Mouse (Mus musculus) heart, embryonic 15.5 days (tissue): Measurements from ENCODE around the gene Samsn1. TPM values are rescaled to one million over a fixed set of nuclear protein-coding genes. Genes with fewer than 3 reads are reported as not detected.

Experiments
- ATAC-seq: fragments of 200-750 bp; cut with Nextera tagmentation; replicated peaks from 2 replicates; pipeline ENCODE4 v1.8.0; 2017; ENCODE audit warnings: low read depth, moderate TSS enrichment; ENCODE audit not compliant: insufficient number of reproducible peaks, insufficient read depth, low FRiP score
- H3K27ac ChIP-seq: fragments of 300-500 bp; sonication (generic); 2 replicates; pipeline ENCODE4 v1.5.1; 2015; ENCODE audit warnings: mild to moderate bottlenecking, inconsistent platforms
- H3K27me3 ChIP-seq: fragments of 300-500 bp; sonication (generic); 2 replicates; pipeline ENCODE4 v1.6.1; 2015; ENCODE audit warnings: inconsistent platforms
- H3K36me3 ChIP-seq: fragments of 300-500 bp; sonication (generic); 2 replicates; pipeline ENCODE4 v1.6.1; 2015; ENCODE audit warnings: mild to moderate bottlenecking, inconsistent platforms
- H3K4me1 ChIP-seq: fragments of 300-500 bp; sonication (generic); replicated peaks from 2 replicates; pipeline ENCODE4 v1.6.1; 2015; ENCODE audit warnings: inconsistent platforms
- H3K4me2 ChIP-seq: fragments of 300-500 bp; sonication (generic); 2 replicates; pipeline ENCODE4 v1.6.1; 2015; ENCODE audit warnings: inconsistent platforms, mild to moderate bottlenecking, moderate library complexity
- H3K4me3 ChIP-seq: fragments of 300-500 bp; sonication (generic); 2 replicates; pipeline ENCODE4 v1.5.1; 2015; ENCODE audit warnings: mild to moderate bottlenecking, inconsistent platforms
- H3K9ac ChIP-seq: fragments of 300-500 bp; sonication (generic); 2 replicates; pipeline ENCODE4 v1.6.1; 2015; ENCODE audit warnings: mild to moderate bottlenecking, inconsistent platforms
- H3K9me3 ChIP-seq: fragments of 300-500 bp; sonication (generic); replicated peaks from 2 replicates; pipeline ENCODE4 v1.6.1; 2016; ENCODE audit warnings: inconsistent platforms
- WGBS: fragments of 180-500 bp; shearing (Covaris S2); methylation state at CpG from one replicate; pipeline ENCODE4 v1.1.7; 2015; ENCODE audit warnings: mixed read lengths; 5-methylcytosine and 5-hydroxymethylcytosine counted together
- polyA plus RNA-seq: library from polyadenylated mRNA; unstranded; fragments of >200 nt; fragmentation: Nextera tagmentation; extraction: Ambion mirVana; gene quantifications from 2 replicates; pipeline ENCODE4 v1.2.1, GENCODE M21; 2015

Samsn1 gene
- polyA plus RNA-seq, result 1.6 and 3.1 TPM in 2 replicates

DNA sequence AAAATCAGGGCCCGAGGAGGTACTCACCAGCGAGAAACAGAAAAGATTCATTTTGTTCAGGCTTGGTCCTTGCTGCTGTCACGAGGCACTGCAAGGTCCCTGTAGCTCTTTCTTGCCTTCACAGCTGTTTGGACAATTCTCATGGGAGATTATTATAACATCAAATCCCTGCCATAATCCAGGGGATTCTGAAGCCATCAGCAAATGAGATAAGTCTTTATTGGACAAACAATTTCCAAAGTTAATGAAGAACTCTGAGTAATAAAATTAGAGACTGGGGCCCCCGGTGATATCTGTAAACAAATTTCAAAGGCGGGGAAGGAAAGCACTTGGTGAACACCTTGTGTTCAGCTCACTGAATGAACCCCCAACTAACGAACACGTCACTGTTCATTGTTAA lies at the start of gene Samsn1:
Samsn1 (minus strand) TSS at position 101 of the 400 bp plus-strand sequence.
- Histone ChIP-seq H3K9ac (no peak within 1 kb of the TSS), H3K4me3 (no peak within 1 kb of the TSS), H3K9me3 (no peaks in the 10 kb centered on the region), H3K4me1 (no peaks in the 10 kb centered on the region), H3K36me3 (no peaks in the 10 kb centered on the region), H3K27ac (no peak within 1 kb of the TSS), H3K27me3 (no peaks in the 10 kb centered on the region), H3K4me2 (no peak within 1 kb of the TSS)
- no peak for ATAC-seq
- WGBS, result 76% methylated on average over 7 of the region's 7 CpGs

DNA sequence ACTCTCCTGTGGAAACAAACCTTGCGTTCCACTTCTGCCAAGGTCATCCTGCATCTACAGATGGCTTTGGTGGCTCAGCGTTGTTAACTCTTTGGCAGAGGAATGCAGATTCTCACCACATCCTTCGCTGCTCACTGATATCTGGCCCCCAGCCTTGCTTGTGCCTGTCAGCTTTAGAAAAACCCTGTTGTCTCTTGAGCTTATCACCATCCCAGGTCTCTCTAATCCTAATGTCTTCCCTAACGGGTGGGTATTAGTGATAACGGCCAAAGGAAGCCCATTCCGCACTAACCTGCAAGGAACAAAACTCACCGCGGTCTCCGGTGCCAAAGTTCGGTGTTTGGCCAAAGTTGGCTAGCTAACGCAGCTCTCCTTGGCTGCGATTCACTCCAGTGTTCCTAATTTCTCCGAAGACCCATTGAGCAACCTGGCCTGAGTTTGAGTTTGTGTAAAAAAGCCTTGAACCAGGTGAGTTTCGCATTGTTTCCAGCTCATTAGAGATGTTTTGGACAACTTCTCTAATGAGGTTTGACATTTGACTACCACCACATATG lies 44.1 kb upstream of the Samsn1 start:
- no peak overlapping the region for H3K4me3 ChIP-seq
- no peak overlapping the region for H3K9ac ChIP-seq
- no peak overlapping the region for H3K27ac ChIP-seq
- no peaks in the 10 kb centered on the region for H3K9me3 ChIP-seq
- WGBS, result 79% methylated on average over 14 of the region's 14 CpGs
- no peak for ATAC-seq
- H3K36me3 ChIP-seq, result no peaks in the 10 kb centered on the region
- H3K27me3 ChIP-seq, result no peaks in the 10 kb centered on the region
- H3K4me1 ChIP-seq, result no peaks in the 10 kb centered on the region
- H3K4me2 ChIP-seq, result no peak overlapping the region

DNA sequence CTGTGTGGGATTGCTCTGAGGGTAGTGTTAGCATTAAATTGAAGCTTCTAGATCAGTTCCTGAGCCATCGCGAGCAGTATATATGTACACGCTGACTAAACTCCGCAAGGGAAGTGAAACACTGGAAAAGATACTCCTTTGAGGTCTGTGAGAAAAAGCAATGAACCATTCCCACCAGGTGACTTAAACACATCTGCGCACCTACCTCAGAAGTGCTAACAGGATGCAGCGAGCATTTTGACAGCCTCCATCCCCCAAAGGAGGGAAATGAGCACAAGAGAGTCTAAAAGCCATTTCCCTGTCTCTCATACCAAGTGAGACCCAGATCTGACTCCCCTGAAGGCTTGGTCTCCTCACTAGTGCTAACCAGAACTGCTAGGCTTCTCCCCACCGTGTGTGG lies 32.9 kb upstream of the Samsn1 start:
- no peak overlapping the region for H3K27ac ChIP-seq
- H3K9ac ChIP-seq, result no peak overlapping the region
- ATAC-seq, result no peak
- no peaks in the 10 kb centered on the region for H3K27me3 ChIP-seq
- no peaks in the 10 kb centered on the region for H3K4me1 ChIP-seq
- no peak overlapping the region for H3K4me2 ChIP-seq
- H3K36me3 ChIP-seq, result no peaks in the 10 kb centered on the region
- 90% methylated on average over 7 of the region's 7 CpGs for WGBS
- no peak overlapping the region for H3K4me3 ChIP-seq
- H3K9me3 ChIP-seq, result no peaks in the 10 kb centered on the region

DNA sequence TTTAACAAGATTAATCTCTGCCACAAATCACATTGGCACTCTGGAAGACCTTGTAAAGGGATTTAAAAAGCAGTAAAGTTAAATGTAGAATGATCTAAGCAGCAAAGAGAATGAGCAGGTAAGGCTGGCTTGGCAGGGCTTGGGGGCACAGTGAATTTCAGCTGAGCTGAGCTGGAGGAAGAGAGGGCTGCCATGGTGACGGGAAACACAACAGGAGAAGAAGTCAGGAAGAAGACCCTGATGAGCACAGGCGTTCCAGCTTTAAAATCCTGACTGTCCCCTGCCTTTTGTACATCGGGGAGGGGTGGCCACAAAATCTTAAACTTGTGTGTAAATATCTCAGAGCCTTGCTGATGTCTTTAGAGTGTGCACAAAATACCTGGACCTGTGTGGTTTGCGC lies 32.0 kb upstream of the Samsn1 start:
- 65% methylated on average over 4 of the region's 4 CpGs for WGBS
- H3K4me2 ChIP-seq, result no peak overlapping the region
- no peak overlapping the region for H3K4me3 ChIP-seq
- H3K4me1 ChIP-seq, result no peaks in the 10 kb centered on the region
- H3K27me3 ChIP-seq, result no peaks in the 10 kb centered on the region
- no peak for ATAC-seq
- no peaks in the 10 kb centered on the region for H3K9me3 ChIP-seq
- no peak overlapping the region for H3K27ac ChIP-seq
- no peak overlapping the region for H3K9ac ChIP-seq
- no peaks in the 10 kb centered on the region for H3K36me3 ChIP-seq

DNA sequence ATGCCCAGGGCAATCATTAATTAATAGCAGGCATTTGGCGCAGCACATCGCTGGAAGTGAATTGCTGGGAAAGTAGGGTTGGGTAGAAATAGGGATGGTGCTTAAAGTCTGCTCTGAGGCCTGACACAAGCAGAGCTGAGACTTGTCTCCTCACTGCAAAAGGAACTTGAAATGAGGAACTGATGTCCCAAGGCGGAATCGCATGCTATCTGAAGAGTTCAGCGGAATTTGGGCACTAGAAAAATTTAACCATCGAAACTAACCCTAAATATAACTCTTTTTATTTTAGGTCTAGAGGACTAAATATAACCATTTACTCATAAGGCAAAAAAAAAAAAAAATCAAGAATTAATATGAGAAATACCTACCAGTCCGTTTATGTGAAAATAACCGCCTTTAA lies 31.5 kb upstream of the Samsn1 start:
- no peaks in the 10 kb centered on the region for H3K36me3 ChIP-seq
- H3K4me2 ChIP-seq, result no peak overlapping the region
- H3K27ac ChIP-seq, result no peak overlapping the region
- H3K9me3 ChIP-seq, result no peaks in the 10 kb centered on the region
- ATAC-seq, result no peak
- no peaks in the 10 kb centered on the region for H3K27me3 ChIP-seq
- no peak overlapping the region for H3K9ac ChIP-seq
- H3K4me3 ChIP-seq, result no peak overlapping the region
- H3K4me1 ChIP-seq, result no peaks in the 10 kb centered on the region
- 83% methylated on average over 8 of the region's 8 CpGs for WGBS

DNA sequence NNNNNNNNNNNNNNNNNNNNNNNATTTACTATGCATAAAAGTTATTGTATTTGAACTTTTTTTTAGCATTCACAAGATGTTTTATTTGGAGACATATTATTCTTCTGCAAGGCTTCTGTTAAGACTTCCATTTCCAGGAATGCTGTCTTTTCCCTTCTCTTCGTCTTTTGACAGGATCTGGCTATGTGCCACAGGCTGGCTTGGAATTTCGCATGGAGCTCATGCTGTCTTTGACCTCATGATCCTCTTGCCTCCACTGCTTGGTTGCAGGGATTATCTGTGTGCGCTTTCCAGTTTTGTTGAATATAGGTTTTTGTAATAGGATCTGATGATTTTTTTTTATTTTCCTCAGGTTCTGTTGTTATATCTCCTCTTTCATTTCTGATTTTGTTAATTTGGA lies 25.0 kb upstream of the Samsn1 start:
- ATAC-seq, result no peak
- H3K27ac ChIP-seq, result no peak overlapping the region
- no peaks in the 10 kb centered on the region for H3K4me1 ChIP-seq
- H3K36me3 ChIP-seq, result no peaks in the 10 kb centered on the region
- no peak overlapping the region for H3K4me2 ChIP-seq
- no peaks in the 10 kb centered on the region for H3K9me3 ChIP-seq
- WGBS, result 54% methylated on average over 3 of the region's 3 CpGs
- no peaks in the 10 kb centered on the region for H3K27me3 ChIP-seq
- no peak overlapping the region for H3K4me3 ChIP-seq
- no peak overlapping the region for H3K9ac ChIP-seq

DNA sequence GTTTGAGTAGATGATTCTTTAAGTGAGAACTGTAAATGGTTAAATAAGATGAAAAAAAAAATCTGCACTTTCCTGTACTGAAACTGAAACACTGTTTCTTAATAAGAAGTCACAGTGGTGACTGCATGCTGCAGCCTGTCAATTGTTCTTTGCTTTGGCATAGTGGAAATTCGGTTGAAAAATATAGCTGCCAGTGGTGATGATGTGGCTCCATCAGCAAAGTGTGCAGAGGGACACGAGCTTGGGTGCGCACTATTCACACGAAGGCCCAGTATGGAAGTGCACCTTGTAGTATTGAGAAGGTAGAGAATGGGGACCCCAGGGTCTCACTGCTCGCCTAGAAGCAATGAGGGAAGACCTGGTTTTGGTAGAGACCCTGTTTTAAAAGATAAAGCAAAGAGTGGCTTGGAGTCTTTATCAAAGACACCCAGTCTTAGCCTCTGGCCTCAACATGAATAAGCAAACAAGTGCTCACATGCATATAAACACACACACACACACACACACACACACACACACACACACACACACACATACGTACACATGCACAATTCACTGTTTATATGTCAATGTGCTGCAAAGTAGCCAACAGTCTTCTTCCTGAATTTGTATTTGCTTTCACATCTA lies 18.4 kb upstream of the Samsn1 start:
- H3K9ac ChIP-seq, result no peak overlapping the region
- no peak for ATAC-seq

DNA sequence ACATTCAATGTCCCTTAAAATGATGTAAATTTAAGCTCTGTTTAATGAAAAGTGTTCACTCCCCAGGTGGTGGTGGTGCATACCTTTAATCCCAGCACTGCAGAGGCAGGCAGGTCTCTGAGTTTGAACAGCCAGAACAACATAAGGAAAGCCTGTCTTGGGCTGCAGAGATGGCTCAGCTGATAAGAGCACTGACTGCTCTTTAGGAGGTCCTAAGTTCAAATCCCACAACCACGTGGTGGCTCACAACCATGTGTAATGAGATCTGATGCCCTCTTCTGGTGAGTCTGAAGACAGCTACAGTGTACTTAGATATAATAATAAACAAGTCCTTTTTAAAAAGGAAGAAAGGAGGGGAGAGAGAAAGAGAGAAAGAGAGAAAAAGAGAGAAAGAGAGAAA lies 2.9 kb downstream of the Samsn1 start:
- Histone ChIP-seq H3K9me3 (no peaks in the 10 kb centered on the region), H3K4me2 (no peak overlapping the region), H3K27me3 (no peaks in the 10 kb centered on the region), H3K9ac (no peak overlapping the region), H3K4me1 (no peaks in the 10 kb centered on the region), H3K4me3 (no peak overlapping the region), H3K27ac (no peak overlapping the region), H3K36me3 (no peaks in the 10 kb centered on the region)
- ATAC-seq, result no peak
- WGBS, result 38% methylated on average over 1 of the region's 1 CpGs

More for the DNA sequence above, 18.4 kb upstream of the Samsn1 start:
- H3K27ac ChIP-seq, result no peak overlapping the region
- H3K9me3 ChIP-seq, result no peaks in the 10 kb centered on the region
- WGBS, result 79% methylated on average over 6 of the region's 6 CpGs
- no peaks in the 10 kb centered on the region for H3K36me3 ChIP-seq
- no peaks in the 10 kb centered on the region for H3K4me1 ChIP-seq
- no peak overlapping the region for H3K4me3 ChIP-seq
- H3K4me2 ChIP-seq, result no peak overlapping the region
- no peaks in the 10 kb centered on the region for H3K27me3 ChIP-seq

DNA sequence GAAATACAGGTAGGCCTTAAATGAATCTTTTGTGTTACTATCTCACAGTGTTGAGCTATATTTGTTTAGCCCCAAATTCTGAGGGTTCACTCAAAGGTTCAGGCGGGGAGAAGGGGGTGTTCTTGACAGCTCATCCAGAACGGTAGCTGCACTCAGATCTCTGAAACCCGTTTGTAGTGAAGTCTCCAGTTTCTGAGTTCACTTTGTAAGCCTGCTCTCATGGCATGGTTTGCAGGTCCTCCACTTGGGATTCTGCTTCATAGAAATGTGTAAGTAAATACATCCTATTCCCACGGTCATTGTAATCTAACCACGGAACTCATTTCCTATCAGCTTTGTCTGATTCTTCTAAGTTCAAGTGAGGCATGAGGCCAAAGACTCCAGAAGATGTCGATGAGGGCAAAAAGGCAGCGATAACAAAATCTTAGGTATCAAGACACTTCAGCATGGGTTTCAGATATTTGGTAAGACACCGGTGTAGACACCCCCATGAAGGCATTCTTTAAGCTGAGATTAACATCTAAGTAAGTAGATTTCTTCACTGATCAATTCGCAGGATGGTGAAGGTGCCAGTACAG lies 18.2 kb downstream of the Samsn1 start:
- Histone ChIP-seq H3K9me3 (no peaks in the 10 kb centered on the region), H3K4me3 (no peak overlapping the region), H3K4me1 (no peaks in the 10 kb centered on the region), H3K4me2 (no peak overlapping the region), H3K9ac (no peak overlapping the region), H3K27ac (no peak overlapping the region), H3K36me3 (no peaks in the 10 kb centered on the region), H3K27me3 (no peaks in the 10 kb centered on the region)
- ATAC-seq, result no peak
- 80% methylated on average over 9 of the region's 9 CpGs for WGBS

DNA sequence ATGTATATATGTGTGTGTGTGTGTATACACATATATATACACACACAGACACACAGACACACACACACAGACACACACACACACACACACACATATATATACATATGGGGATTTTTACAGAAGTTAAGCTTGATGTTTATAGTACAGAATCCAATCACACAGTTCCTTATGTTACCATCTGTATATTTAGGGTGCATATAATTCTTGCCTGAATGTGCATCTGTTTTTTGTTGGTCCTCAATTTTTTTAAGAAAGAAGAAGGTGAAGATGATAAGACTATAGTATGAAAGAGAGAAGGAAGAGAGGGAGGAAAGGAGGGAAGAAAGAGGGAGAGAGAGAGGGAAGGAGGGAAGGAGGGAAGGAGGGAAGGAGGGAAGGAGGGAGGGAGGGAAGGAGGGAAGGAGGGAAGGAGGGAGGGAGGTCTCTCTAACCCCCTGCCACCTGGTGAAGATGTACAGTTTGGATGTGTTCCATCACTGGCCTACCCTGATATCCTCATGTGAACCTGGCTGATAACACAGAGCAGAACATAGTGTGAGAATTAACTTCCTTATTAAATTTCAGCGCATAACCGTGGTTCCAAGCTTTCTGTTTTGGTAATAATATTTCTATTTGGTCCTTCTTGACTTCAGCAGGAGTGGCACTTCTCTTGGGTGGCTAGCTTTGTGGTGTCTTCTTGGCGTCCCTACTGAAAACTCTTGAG lies 19.1 kb downstream of the Samsn1 start:
- Histone ChIP-seq H3K4me3 (no peak overlapping the region), H3K27ac (no peak overlapping the region), H3K4me1 (no peaks in the 10 kb centered on the region), H3K9me3 (no peaks in the 10 kb centered on the region), H3K27me3 (no peaks in the 10 kb centered on the region), H3K4me2 (no peak overlapping the region), H3K9ac (no peak overlapping the region), H3K36me3 (no peaks in the 10 kb centered on the region)
- WGBS, result 90% methylated on average over 3 of the region's 3 CpGs
- ATAC-seq, result no peak

DNA sequence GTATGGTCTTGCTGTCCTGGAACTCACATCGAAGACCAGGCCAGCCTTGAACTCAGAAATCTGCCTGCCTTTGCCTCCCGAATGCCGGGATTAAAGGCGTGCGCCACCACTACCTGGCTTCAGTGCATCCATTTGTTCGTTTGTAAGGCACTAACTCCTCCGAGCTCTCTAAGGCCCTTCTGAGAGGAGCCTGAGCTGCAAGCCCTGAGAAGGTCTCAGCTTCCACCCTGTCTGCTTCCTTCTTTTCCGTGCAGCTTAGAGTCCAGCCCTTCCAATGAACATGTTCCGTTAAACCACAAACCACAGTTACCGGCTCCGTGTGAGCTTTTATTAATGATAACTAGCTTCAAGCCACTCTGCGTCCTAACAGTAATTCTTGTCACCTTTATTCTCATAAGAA lies 19.8 kb downstream of the Samsn1 start:
- H3K4me2 ChIP-seq, result no peak overlapping the region
- H3K4me3 ChIP-seq, result no peak overlapping the region
- H3K9ac ChIP-seq, result no peak overlapping the region
- no peaks in the 10 kb centered on the region for H3K36me3 ChIP-seq
- no peaks in the 10 kb centered on the region for H3K4me1 ChIP-seq
- H3K9me3 ChIP-seq, result no peaks in the 10 kb centered on the region
- H3K27ac ChIP-seq, result no peak overlapping the region
- H3K27me3 ChIP-seq, result no peaks in the 10 kb centered on the region
- WGBS, result 84% methylated on average over 12 of the region's 12 CpGs
- ATAC-seq, result no peak
